Mouse (Mus musculus) liver, embryonic 12.5 days (tissue): ENCODE measurements around the gene Il11. TPM values are rescaled to one million over a fixed set of nuclear protein-coding genes. Genes with fewer than 3 reads are reported as not detected.
A peak's percentile ranks its signal among the peaks of the same experiment; 100 is the strongest.

Experiments used
- ATAC-seq: fragments of 200-750 bp; cut with Nextera tagmentation; 2 replicates; pipeline ENCODE4 v1.8.0; 2017; ENCODE audit warnings: moderate number of reproducible peaks, mild to moderate bottlenecking, moderate library complexity
- H3K27ac ChIP-seq: fragments of 300-500 bp; sonication (generic); 2 replicates; pipeline ENCODE4 v1.5.1; 2016; ENCODE audit warnings: mild to moderate bottlenecking
- H3K27me3 ChIP-seq: fragments of 300-500 bp; sonication (generic); replicated peaks from 2 replicates; pipeline ENCODE4 v1.6.1; 2016; ENCODE audit warnings: mild to moderate bottlenecking, moderate library complexity
- H3K36me3 ChIP-seq: fragments of 300-500 bp; sonication (generic); 2 replicates; pipeline ENCODE4 v1.6.1; 2016; ENCODE audit warnings: mild to moderate bottlenecking, moderate library complexity
- H3K4me1 ChIP-seq: fragments of 300-500 bp; sonication (generic); 2 replicates; pipeline ENCODE4 v1.6.1; 2016
- H3K4me2 ChIP-seq: fragments of 300-500 bp; sonication (generic); 2 replicates; pipeline ENCODE4 v1.6.1; 2016; ENCODE audit warnings: mild to moderate bottlenecking, moderate library complexity
- H3K4me3 ChIP-seq: fragments of 300-500 bp; sonication (generic); 2 replicates; pipeline ENCODE4 v1.5.1; 2016; ENCODE audit warnings: mild to moderate bottlenecking, moderate library complexity
- H3K9ac ChIP-seq: fragments of 300-500 bp; sonication (generic); 2 replicates; pipeline ENCODE4 v1.6.1; 2016; ENCODE audit warnings: mild to moderate bottlenecking, moderate library complexity
- H3K9me3 ChIP-seq: fragments of 300-500 bp; sonication (generic); replicated peaks from 2 replicates; pipeline ENCODE4 v1.6.1; 2016; ENCODE audit warnings: mild to moderate bottlenecking, moderate library complexity
- WGBS: fragments of 180-500 bp; shearing (Covaris S2); methylation state at CpG from one replicate; pipeline ENCODE4 v1.1.7; 2016; ENCODE audit not compliant: insufficient replicate concordance; 5-methylcytosine and 5-hydroxymethylcytosine counted together
- polyA plus RNA-seq: library from polyadenylated mRNA; unstranded; fragments of >200 nt; fragmentation: Nextera tagmentation; extraction: Ambion mirVana; gene quantifications from 2 replicates; pipeline ENCODE4 v1.2.1, GENCODE M21; 2016

The Il11 gene
- polyA plus RNA-seq, 1 experiment from 2014 or later: not detected

DNA sequence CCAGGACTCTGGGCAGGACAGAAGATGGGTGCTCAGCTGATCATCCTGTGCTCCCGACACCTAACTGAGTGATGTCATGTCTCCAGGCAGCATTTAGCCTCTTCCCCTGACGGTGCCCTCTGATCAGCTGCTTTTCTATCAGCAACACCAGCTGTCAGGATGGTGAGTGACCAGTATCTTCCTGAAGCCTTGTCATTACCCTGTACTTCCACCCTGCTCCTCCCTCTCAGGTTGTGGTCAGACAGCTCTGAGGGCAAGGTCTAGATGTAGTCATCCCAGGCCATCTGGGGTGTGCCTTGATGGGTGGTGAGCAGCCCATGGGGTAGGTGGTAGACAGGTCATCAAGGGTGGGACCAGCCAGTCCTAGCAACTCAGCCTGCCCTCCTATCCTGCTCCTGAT is 33.5 kb downstream of the Il11 start:
- peak; percentile 19 for ATAC-seq

DNA sequence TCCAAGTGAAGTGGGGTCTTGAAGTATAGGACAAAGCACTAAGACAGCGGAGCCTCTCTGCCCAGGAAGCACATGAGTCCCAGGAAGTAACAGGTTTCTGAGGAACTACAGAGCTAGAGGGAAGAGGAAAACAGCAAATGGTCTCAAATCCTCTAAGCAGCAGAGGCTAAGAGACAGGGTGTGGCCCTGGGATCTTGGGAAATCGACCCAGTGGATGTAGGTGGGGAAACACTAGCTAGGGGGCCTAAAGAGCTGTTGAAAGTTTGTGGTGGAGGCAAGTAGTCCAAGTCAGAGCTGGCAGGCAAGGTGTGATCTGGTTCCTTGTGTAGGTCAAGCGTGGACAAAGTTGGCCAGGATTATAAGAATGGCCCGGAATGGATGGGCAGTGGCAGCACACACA is 34.3 kb downstream of the Il11 start:
- Histone ChIP-seq H3K36me3 (peaks cover 64% of the 10 kb centered on the region), H3K4me1 (peaks cover 100% of the 10 kb centered on the region), H3K4me2 (peak overlapping the region; percentile 67), H3K27me3 (no peaks in the 10 kb centered on the region), H3K27ac (peak overlapping the region; percentile 98), H3K4me3 (no peak overlapping the region), H3K9ac (peak overlapping the region; percentile 60), H3K9me3 (no peaks in the 10 kb centered on the region)
- 71% methylated on average over 4 of the region's 4 CpGs for WGBS
- ATAC-seq: no peak

More for the DNA sequence above, 33.5 kb downstream of the Il11 start:
- H3K9me3 ChIP-seq: no peaks in the 10 kb centered on the region
- H3K27ac ChIP-seq: peak overlapping the region; percentile 98
- no peak overlapping the region for H3K4me3 ChIP-seq
- WGBS: 45% methylated on average over 2 of the region's 2 CpGs
- H3K27me3 ChIP-seq: no peaks in the 10 kb centered on the region; the same call in 1 of the 2 replicates
- H3K4me2 ChIP-seq: peak overlapping the region; percentile 67
- peaks cover 93% of the 10 kb centered on the region for H3K4me1 ChIP-seq
- H3K9ac ChIP-seq: peak overlapping the region; percentile 60
- peaks cover 56% of the 10 kb centered on the region for H3K36me3 ChIP-seq

DNA sequence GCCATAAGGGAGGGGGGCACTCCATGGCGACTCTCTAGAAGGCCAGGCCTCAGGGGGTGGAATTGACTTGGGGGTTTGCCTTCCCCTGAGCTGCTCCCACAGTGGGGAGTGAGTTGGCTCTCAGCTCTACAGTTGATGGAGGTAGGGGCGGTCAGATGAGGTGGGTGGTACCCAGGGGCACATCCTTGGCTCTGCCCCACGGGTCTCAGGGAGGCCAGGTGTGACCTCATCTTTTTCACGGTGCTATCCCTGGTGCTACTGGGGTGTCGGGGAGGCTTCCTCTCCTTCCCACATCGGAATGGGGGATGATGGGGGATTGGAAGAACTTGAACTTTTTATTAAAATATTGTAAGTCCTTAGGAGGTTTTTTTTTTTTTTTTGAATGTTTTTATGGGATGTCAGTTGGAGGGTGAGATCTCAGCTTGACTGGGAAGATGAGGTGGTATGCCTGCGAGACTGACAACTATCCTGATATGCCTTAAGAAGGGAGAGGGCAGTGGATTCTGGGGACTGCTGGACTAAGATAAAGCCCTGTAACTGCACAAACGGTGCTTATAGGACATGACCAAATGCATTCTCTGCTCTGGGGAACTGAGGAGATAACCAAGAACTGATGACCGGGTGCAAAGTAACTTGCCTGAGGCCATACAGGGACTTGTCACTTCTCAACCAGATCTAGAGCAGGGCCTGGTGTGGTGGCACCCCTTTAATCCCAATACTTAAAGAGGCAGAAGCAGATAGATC is 35.3 kb downstream of the Il11 start:
- 28% methylated on average over 9 of the region's 9 CpGs for WGBS
- Histone ChIP-seq H3K4me3 (peak overlapping the region; percentile 10), H3K9me3 (no peaks in the 10 kb centered on the region), H3K36me3 (peaks cover 74% of the 10 kb centered on the region), H3K27me3 (no peaks in the 10 kb centered on the region), H3K4me1 (peaks cover 100% of the 10 kb centered on the region), H3K27ac (peak overlapping the region; percentile 98), H3K9ac (peak overlapping the region; percentile 72), H3K4me2 (peak overlapping the region; percentile 67)
- ATAC-seq: peak; percentile 81

DNA sequence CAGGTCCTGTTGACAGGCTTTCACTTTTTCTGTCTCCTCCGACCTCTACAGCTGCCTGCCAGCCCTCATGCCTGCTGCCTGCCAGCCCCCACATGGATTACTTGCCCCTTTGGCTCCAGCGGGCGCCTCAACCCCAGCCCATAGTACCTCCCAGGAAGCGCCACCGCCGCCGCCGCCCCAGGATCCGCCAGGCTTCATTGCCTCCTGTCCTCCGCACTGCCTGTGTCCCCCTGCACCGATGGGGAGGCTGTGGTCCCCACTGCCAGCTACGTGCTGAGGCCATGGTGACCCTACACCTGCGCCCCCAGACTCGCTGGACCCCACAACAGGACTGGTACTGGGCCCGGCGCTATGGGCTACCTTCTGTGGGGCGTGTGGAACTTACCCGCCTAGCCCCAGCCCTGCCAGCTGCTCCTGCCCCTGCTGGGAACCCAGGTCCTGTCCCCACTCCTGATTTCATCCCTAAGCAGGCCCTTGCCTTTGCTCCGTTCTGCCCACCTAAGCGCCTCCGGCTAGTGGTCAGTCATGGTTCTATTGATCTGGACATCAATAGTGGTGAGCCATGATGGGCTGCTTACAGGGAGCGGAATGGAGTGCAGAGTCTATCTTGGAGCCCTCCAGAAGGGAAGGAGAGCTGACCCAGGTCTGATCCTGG is 36.2 kb downstream of the Il11 start:
- no peaks in the 10 kb centered on the region for H3K9me3 ChIP-seq
- H3K4me3 ChIP-seq: peak overlapping the region; percentile 10
- peak overlapping the region; percentile 67 for H3K4me2 ChIP-seq
- H3K4me1 ChIP-seq: peaks cover 100% of the 10 kb centered on the region
- no peaks in the 10 kb centered on the region for H3K27me3 ChIP-seq
- H3K27ac ChIP-seq: peak overlapping the region; percentile 98
- no peak for ATAC-seq
- peaks cover 80% of the 10 kb centered on the region for H3K36me3 ChIP-seq
- 82% methylated on average over 22 of the region's 22 CpGs for WGBS
- peak overlapping the region; percentile 72 for H3K9ac ChIP-seq

DNA sequence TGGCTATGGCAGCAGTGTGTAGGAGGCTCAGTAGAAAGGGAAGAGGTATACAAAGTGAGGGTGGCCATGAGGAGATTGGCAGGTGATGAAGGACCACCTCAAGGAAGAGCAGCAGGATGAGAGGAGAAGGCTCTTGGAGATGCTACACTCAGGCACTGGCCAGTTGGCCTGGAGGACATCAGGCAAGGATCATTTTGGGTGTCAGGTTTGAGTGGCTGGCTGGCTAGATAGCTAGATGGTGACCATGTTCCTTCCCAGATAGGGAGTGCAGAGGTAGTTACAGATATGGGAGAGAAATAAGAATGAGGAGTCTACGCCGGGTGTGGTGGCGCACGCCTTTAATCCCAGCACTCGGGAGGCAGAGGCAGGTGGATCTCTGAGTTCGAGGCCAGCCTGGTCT is 37.8 kb downstream of the Il11 start:
- H3K27me3 ChIP-seq: no peaks in the 10 kb centered on the region
- peak overlapping the region; percentile 94 for H3K4me2 ChIP-seq
- 58% methylated on average over 6 of the region's 6 CpGs for WGBS
- peaks cover 65% of the 10 kb centered on the region for H3K36me3 ChIP-seq
- 0 out of 2 replicates have a peak overlapping the region, but pooled peaks have one; percentile 4 for H3K4me3 ChIP-seq
- H3K9ac ChIP-seq: peak overlapping the region; percentile 93
- H3K9me3 ChIP-seq: no peaks in the 10 kb centered on the region
- H3K4me1 ChIP-seq: peaks cover 92% of the 10 kb centered on the region
- H3K27ac ChIP-seq: peak overlapping the region; percentile 98
- no peak for ATAC-seq

DNA sequence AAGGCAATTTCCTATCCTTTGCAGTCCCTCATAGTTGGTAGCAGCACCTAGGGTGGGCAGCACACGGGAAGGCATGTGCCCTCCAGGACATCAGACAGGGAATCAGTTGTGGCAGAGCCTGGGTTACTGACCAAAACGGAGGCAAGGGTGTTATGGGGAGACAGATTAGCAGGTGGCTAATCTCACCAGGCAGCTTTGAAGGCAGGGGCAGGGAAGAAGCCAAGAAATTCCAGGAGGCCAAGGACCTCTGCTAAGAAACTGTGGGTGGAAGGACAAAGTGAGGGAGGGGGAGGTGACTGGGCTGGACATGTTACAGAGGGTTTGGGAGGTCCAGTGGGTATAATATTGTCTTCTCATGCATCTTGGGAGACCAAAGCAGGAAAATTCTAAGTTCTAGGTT is 39.3 kb downstream of the Il11 start:
- peak; percentile 6; the same call in 1 of the 2 replicates for ATAC-seq
- Histone ChIP-seq H3K4me3 (peak overlapping the region; percentile 86), H3K36me3 (peaks cover 53% of the 10 kb centered on the region), H3K27ac (peak overlapping the region; percentile 98), H3K9me3 (no peaks in the 10 kb centered on the region), H3K27me3 (no peaks in the 10 kb centered on the region), H3K4me2 (peak overlapping the region; percentile 94), H3K9ac (peak overlapping the region; percentile 93), H3K4me1 (peaks cover 88% of the 10 kb centered on the region)
- WGBS: 24% methylated on average over 2 of the region's 2 CpGs

DNA sequence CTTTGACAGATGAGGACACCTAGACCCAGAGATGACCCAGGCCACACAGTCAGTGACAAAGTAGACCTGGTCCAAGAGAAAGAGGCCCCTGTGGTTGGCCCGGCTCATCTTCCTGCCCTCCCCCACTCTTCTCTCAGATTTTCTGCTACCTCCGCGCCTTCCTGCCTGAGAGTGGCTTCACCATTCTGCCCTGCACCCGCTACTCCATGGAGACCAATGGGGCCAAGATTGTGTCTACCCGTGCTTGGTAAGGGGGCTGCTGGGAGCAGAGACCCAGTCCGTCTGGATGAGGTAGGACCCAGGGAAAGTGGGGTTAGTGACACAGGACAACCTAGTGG is 40.2 kb downstream of the Il11 start:
- ATAC-seq: no peak
- Histone ChIP-seq H3K9me3 (no peaks in the 10 kb centered on the region), H3K9ac (peak overlapping the region; percentile 93), H3K27ac (peak overlapping the region; percentile 98), H3K36me3 (peaks cover 53% of the 10 kb centered on the region), H3K4me1 (peaks cover 79% of the 10 kb centered on the region), H3K4me3 (peak overlapping the region; percentile 86), H3K27me3 (no peaks in the 10 kb centered on the region), H3K4me2 (peak overlapping the region; percentile 94)
- 51% methylated on average over 6 of the region's 6 CpGs for WGBS

DNA sequence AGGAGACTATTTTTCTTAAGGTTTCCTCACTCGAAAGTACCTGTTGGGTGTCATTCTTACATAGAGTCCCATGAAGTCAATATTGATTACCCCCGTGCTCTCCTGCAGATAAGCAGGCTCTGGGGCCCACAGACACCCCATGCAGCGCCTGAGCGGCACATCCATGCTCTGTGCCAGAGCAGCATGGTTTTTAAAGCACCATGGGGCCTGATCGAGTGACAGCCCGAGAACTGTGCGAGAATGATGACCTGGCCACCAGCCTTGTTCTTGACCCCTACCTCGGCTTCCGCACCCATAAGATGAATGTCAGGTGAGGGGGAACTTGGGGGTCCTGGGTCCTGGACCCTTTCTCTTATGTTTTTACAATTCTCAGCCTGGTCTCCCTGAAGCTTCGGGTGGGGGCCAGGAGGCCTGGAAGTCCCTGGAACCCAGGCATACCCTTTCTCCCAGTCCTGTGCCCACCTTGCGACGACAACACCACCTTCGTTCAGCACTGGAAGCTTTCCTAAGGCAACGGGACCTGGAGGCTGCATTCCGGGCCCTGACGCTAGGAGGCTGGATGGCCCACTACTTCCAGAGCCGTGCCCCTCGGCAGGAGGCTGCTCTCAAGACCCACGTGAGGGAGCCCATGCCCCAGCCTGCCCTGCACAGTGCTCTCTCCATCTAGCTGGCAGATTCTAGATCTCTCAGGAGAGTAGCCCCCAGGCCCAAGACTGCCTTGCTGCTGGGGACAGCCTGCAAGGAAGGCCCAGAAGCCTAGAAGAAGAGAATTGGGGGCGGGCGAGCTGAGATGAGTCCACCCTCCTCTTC is 40.8 kb downstream of the Il11 start:
- no peaks in the 10 kb centered on the region for H3K27me3 ChIP-seq
- peak; percentile 48 for ATAC-seq
- peaks cover 73% of the 10 kb centered on the region for H3K4me1 ChIP-seq

DNA sequence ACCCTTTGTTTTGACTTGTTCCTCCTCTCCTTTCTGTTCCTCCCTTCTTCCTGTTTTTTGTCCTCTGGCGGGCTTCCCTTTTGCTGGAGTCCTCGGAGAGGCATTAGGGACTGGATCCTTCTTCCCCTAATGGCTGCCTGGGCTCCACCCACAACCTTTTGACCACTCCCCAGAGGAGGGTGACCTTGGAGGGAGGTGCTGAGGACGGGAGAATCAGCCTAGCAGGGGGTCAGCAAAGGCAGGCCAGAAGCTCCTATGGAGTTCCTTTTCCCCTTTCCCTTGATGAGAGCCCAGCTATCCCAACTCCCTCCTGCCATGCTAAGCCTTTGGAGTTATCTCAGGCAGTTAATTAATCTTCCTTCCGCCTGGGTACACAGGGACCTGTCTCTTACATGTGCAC is 41.5 kb downstream of the Il11 start:
- ATAC-seq: peak; percentile 54
- 6% methylated on average over 4 of the region's 4 CpGs for WGBS
- peaks cover 66% of the 10 kb centered on the region for H3K4me1 ChIP-seq

More for the DNA sequence above, 40.8 kb downstream of the Il11 start:
- peaks cover 50% of the 10 kb centered on the region for H3K36me3 ChIP-seq
- peak overlapping the region; percentile 94 for H3K4me2 ChIP-seq
- 55% methylated on average over 21 of the region's 21 CpGs for WGBS
- H3K9me3 ChIP-seq: no peaks in the 10 kb centered on the region
- H3K4me3 ChIP-seq: peak overlapping the region; percentile 86
- peak overlapping the region; percentile 98 for H3K27ac ChIP-seq
- peak overlapping the region; percentile 93 for H3K9ac ChIP-seq

DNA sequence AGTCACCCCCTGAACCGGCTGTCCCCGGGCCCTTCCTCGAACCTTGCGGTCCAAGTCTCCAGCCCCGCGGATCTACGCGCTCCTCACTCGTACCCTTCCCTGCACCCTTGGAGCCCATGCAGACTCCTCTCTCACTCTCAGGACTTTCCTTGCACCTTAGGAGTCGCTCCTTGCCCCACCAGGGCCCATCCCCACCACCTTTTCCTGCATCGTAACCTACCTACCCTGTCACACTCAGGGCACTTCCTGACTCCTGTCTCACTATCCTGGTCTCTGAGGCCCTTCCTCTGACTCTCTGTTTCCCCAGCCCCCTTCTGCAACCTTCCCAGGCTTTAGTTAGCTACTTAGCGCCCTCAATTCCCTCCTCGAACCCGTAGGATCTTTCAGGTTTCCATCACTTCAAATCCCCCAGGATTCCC is 42.3 kb downstream of the Il11 start:
- Histone ChIP-seq H3K4me2 (peak overlapping the region; percentile 94), H3K4me1 (peaks cover 57% of the 10 kb centered on the region), H3K27ac (peak overlapping the region; percentile 98), H3K36me3 (peaks cover 34% of the 10 kb centered on the region), H3K27me3 (no peaks in the 10 kb centered on the region), H3K9ac (peak overlapping the region; percentile 93), H3K4me3 (peak overlapping the region; percentile 86), H3K9me3 (no peaks in the 10 kb centered on the region)
- WGBS: 0% methylated on average over 11 of the region's 14 CpGs
- ATAC-seq: peak; percentile 6

More for the DNA sequence above, 41.5 kb downstream of the Il11 start:
- Histone ChIP-seq H3K27ac (peak overlapping the region; percentile 98), H3K27me3 (no peaks in the 10 kb centered on the region), H3K4me3 (peak overlapping the region; percentile 86), H3K9ac (peak overlapping the region; percentile 93), H3K36me3 (peaks cover 43% of the 10 kb centered on the region), H3K4me2 (peak overlapping the region; percentile 94), H3K9me3 (no peaks in the 10 kb centered on the region)

DNA sequence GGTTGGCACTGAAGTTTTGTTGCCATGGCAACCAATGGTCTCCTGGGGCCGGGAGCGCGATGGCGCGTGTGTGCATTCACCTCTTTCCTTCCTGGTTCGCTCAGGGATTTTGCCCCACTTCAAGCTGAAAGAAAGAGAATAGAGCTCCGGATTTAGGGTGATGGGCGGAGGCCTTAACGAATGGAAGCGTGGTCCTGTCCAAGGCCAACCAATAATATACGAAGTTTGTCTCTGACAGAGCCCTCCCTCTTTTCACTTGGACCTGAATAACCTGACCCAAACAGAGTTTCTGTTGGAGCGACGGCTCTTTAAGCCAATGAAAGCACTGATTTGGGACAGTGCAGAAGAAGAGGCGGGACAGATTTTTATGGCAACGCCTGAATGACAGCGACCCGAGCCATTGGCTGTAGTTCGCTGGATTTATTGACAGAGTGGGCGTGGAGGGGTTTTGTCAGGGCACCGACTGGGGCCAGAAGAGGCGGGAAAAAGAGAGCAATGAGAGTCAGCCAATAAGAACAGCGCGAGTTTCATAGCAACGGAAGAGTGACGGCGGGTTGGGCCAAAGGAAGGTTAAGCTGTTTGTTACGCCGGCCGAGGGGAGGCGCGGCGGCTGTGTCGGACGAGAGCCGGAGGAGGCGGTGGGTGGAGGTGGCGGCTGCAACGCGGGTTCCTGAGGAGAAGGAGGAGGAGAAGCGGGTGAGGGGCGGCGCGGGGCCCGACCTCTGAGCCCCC is 42.9 kb downstream of the Il11 start, which contains the start of gene Kmt5c:
Gene Kmt5c (plus strand): TSS at position 572 of the 732 bp plus-strand sequence.
- Histone ChIP-seq H3K27ac (peak within 1 kb of the TSS; percentile 98), H3K9me3 (no peaks in the 10 kb centered on the region), H3K27me3 (no peaks in the 10 kb centered on the region), H3K9ac (peak within 1 kb of the TSS; percentile 93), H3K4me1 (peaks cover 51% of the 10 kb centered on the region), H3K4me2 (peak within 1 kb of the TSS; percentile 94), H3K36me3 (peaks cover 30% of the 10 kb centered on the region), H3K4me3 (peak within 1 kb of the TSS; percentile 86)
- ATAC-seq: peak; percentile 88
- WGBS: under 1% methylated on average over 42 of the region's 44 CpGs
